Mouse (Mus musculus): ENCODE measurements around the gene Dnmt3b. TPM values are rescaled to one million over a fixed set of nuclear protein-coding genes. Genes with fewer than 3 reads are reported as not detected.

The Dnmt3b gene
- total and polyA plus RNA-seq, 3 experiments = 11.6 to 17.5 TPM; not detected in 1

DNA sequence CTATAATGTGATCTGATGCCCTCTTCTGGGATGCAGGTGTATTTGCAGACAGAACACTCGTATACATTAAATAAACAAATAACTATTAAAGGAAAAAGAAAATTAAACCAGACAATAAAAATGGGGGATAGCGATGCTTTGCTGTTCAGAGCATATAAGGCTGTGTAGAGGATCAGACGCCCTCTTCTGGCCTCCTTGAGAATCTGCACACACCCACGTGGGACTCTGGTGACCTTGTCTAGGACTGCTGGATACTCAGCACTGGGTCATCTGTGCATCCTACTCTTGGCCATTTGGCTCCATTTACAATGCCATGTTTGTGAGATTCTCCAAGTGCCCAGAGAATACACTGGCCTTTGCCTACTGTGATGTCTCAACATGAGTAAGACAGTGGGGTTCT lies 45.5 kb upstream of the Dnmt3b start:
- H3K4me1 ChIP-seq (ENCODE audit: control insufficient read depth in 1 of 2, insufficient read depth in 2 of 2, low read length in 2 of 2) = peaks cover 9 to 22% of the 10 kb centered on the region in 2 experiments
- H3K27ac ChIP-seq (ENCODE audit: control insufficient read depth, low read depth, low read length) = no peak overlapping the region

GRCm38 (mm10) chr2:153606421-153606820 lies 42.8 kb upstream of the Dnmt3b start:
- no peaks in the 10 kb centered on the region for H3K9me3 ChIP-seq (replicated peaks; ENCODE audit: insufficient read depth, low read length)
- DNase-seq (ENCODE audit: low read depth, low spot score) = peak; percentile 64
- TF ChIP-seq GABPA (IDR thresholded peaks at IDR 0.05; ENCODE audit: low read depth, low read length) (no peak), CTCF (IDR thresholded peaks at IDR 0.05 in 2 of 3, conservative IDR thresholded peaks at IDR 0.05 in 1 of 3; ENCODE audit: control insufficient read depth in 1 of 3, insufficient read depth in 1 of 3, low read depth in 2 of 3, low read length in 3 of 3, poor library complexity in 1 of 3, severe bottlenecking in 1 of 3) (peak; percentile 57 to 73 (median 59))
- H3K27me3 ChIP-seq (ENCODE audit: control insufficient read depth in 1 of 2, insufficient read depth in 2 of 2, low read length in 2 of 2) = no peaks in the 10 kb centered on the region
- H3K4me3 ChIP-seq (ENCODE audit: control insufficient read depth in 1 of 2, insufficient read depth in 1 of 2, low read depth in 2 of 2, low read length in 2 of 2) = no peak overlapping the region
- no peak overlapping the region for H3K27ac ChIP-seq (ENCODE audit: control insufficient read depth, low read depth, low read length)
- peaks cover 19 to 40% of the 10 kb centered on the region in 2 experiments for H3K4me1 ChIP-seq (ENCODE audit: control insufficient read depth in 1 of 2, insufficient read depth in 2 of 2, low read length in 2 of 2)
- peaks cover 0 to 28% of the 10 kb centered on the region in 2 experiments; a peak in 2 of 4 replicates for H3K36me3 ChIP-seq (ENCODE audit: control insufficient read depth in 1 of 2, insufficient read depth in 2 of 2, low read length in 2 of 2)
- H3K9ac ChIP-seq (ENCODE audit: control insufficient read depth, low read depth, low read length, poor library complexity, severe bottlenecking) = no peak overlapping the region
- no peaks in the 10 kb centered on the region for H3K79me2 ChIP-seq (ENCODE audit: control insufficient read depth, insufficient read depth, low read length, poor library complexity)

More for the DNA sequence above, 45.5 kb upstream of the Dnmt3b start:
- DNase-seq (ENCODE audit: low read depth, low spot score) = peak; percentile 74
- TF ChIP-seq MXI1 (IDR thresholded peaks at IDR 0.05; ENCODE audit: low read depth, low read length) (peak; percentile 64), TBP (IDR thresholded peaks at IDR 0.05; ENCODE audit: low read depth, low read length) (no peak), EP300 (IDR thresholded peaks at IDR 0.05; ENCODE audit: low read depth in 1 of 2, low read length in 2 of 2) (no peak), UBTF (IDR thresholded peaks at IDR 0.05; ENCODE audit: borderline replicate concordance, insufficient read depth, low read depth, low read length) (no peak), HCFC1 (IDR thresholded peaks at IDR 0.05; ENCODE audit: low read depth, low read length) (no peak), RCOR1 (IDR thresholded peaks at IDR 0.05; ENCODE audit: low read depth, low read length) (no peak), ZMIZ1 (IDR thresholded peaks at IDR 0.05; ENCODE audit: low read depth, low read length) (no peak), NRF1 (IDR thresholded peaks at IDR 0.05; ENCODE audit: insufficient read depth, low read depth, low read length, poor library complexity, severe bottlenecking) (no peak), POLR2AphosphoS2 (IDR thresholded peaks at IDR 0.05; ENCODE audit: low read length) (no peak), ZKSCAN1 (IDR thresholded peaks at IDR 0.05; ENCODE audit: low read depth, low read length) (no peak), USF2 (IDR thresholded peaks at IDR 0.05; ENCODE audit: borderline replicate concordance in 1 of 2, insufficient read depth in 1 of 2, low read depth in 1 of 2, low read length in 2 of 2) (0 out of 4 replicates have a peak, but pooled peaks of 1 of the 2 experiments have one; percentile 15), USF1 (IDR thresholded peaks at IDR 0.05; ENCODE audit: low read depth, low read length) (peak; percentile 70), POLR2A (IDR thresholded peaks at IDR 0.05; ENCODE audit: control insufficient read depth in 1 of 2, insufficient read depth in 1 of 2, low read depth in 1 of 2, low read length in 2 of 2, poor library complexity in 1 of 2) (no peak), ZNF384 (IDR thresholded peaks at IDR 0.05; ENCODE audit: low read depth, low read length) (no peak), E2F4 (IDR thresholded peaks at IDR 0.05; ENCODE audit: borderline replicate concordance, low read depth, low read length) (no peak), KAT2A (conservative IDR thresholded peaks at IDR 0.05; ENCODE audit: low read depth, low read length) (no peak), GABPA (IDR thresholded peaks at IDR 0.05; ENCODE audit: low read depth, low read length) (no peak), POLR2AphosphoS5 (IDR thresholded peaks at IDR 0.05; ENCODE audit: borderline replicate concordance, low read depth, low read length) (no peak), MAX (IDR thresholded peaks at IDR 0.05; ENCODE audit: low read length) (peak; percentile 60; the same call in 1 of the 2 replicates), MYC (IDR thresholded peaks at IDR 0.05; ENCODE audit: low read depth, low read length) (peak; percentile 84), NELFE (IDR thresholded peaks at IDR 0.05; ENCODE audit: low read depth, low read length) (no peak), CTCF (IDR thresholded peaks at IDR 0.05 in 2 of 3, conservative IDR thresholded peaks at IDR 0.05 in 1 of 3; ENCODE audit: control insufficient read depth in 1 of 3, insufficient read depth in 1 of 3, low read depth in 2 of 3, low read length in 3 of 3, poor library complexity in 1 of 3, severe bottlenecking in 1 of 3) (peak; percentile 64 to 73 (median 70)), SMC3 (IDR thresholded peaks at IDR 0.05; ENCODE audit: low read depth, low read length) (peak; percentile 57), RAD21 (IDR thresholded peaks at IDR 0.05; ENCODE audit: low read depth, low read length) (peak; percentile 39), MYB (IDR thresholded peaks at IDR 0.05; ENCODE audit: low read depth, low read length) (no peak)
- Histone ChIP-seq H3K79me2 (ENCODE audit: control insufficient read depth, insufficient read depth, low read length, poor library complexity) (no peaks in the 10 kb centered on the region), H3K9ac (ENCODE audit: control insufficient read depth, low read depth, low read length, poor library complexity, severe bottlenecking) (no peak overlapping the region), H3K36me3 (ENCODE audit: control insufficient read depth in 1 of 2, insufficient read depth in 2 of 2, low read length in 2 of 2) (peaks cover 0 to 13% of the 10 kb centered on the region in 2 experiments; a peak in 2 of 4 replicates), H3K27me3 (ENCODE audit: control insufficient read depth in 1 of 2, insufficient read depth in 2 of 2, low read length in 2 of 2) (no peaks in the 10 kb centered on the region), H3K9me3 (replicated peaks; ENCODE audit: insufficient read depth, low read length) (no peaks in the 10 kb centered on the region), H3K4me3 (ENCODE audit: control insufficient read depth in 1 of 2, insufficient read depth in 1 of 2, low read depth in 2 of 2, low read length in 2 of 2) (no peak overlapping the region)

Measured in MEL (cell line).